26 mouse cellular contexts compared by ENCODE assay signal in the genomic region with DNA sequence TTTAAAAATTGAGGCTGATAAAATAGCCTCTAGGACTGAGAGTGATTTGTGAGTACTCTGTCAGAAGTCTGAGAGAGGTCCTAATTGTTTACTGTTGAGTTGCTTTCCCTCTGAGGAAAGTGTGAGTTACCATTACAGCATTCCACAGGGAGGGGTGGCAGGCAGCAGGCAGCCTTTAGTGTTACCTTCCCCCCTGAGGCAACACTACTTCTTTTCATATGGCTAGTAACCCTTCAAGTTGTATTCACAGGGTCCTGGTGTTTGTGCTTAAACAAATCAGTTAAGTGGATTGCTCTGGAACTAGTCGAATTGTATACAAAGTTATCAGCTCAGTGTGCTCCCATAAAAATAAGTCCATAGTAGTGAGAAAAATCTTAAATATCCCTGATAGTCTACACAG.
A peak's percentile ranks its signal among the peaks of the same experiment; 100 is the strongest.
DNase-seq lines count a peak whose midpoint lies in the region; ATAC-seq lines count a peak whose summit lies in the region.
"Had no signal": no experiment of that assay in that cellular context is flagged by ENCODE, and none has a peak within 500 bp of the region (broad histone marks: within the 10 kb centered on the region; RNA-seq: fewer than 3 reads in every experiment).

No protein-coding gene starts in this region.

- WGBS in limb, embryonic 10.5 days = 2% methylated on average over 1 of the region's 1 CpGs

- H3K27ac ChIP-seq in limb, embryonic 10.5 days = no peak overlapping the region
- H3K27ac ChIP-seq: embryonic facial prominence, embryonic 15.5 days; hindbrain, embryonic 12.5 days; layer of hippocampus, adult 2 months; liver, embryonic 15.5 days; lung, embryonic 15.5 days had no signal

- no peaks in the 10 kb centered on the region for H3K9me3 ChIP-seq in limb, embryonic 10.5 days (replicated peaks)
- H3K9me3 ChIP-seq: embryonic facial prominence, embryonic 15.5 days; hindbrain, embryonic 12.5 days; liver, embryonic 15.5 days; lung, embryonic 15.5 days had no signal

- H3K27me3 ChIP-seq in limb, embryonic 10.5 days (ENCODE audit: low read depth, poor library complexity, severe bottlenecking) = no peaks in the 10 kb centered on the region
- H3K27me3 ChIP-seq: CH12.LX; embryonic facial prominence, embryonic 15.5 days; hindbrain, embryonic 12.5 days; liver, embryonic 15.5 days; lung, embryonic 15.5 days had no signal

- H3K4me3 ChIP-seq in limb, embryonic 10.5 days = no peak overlapping the region
- H3K4me3 ChIP-seq: embryonic facial prominence, embryonic 15.5 days; hindbrain, embryonic 12.5 days; layer of hippocampus, adult 2 months; liver, embryonic 15.5 days; lung, embryonic 15.5 days had no signal

- H3K36me3 ChIP-seq in limb, embryonic 10.5 days = no peaks in the 10 kb centered on the region
- H3K36me3 ChIP-seq: embryonic facial prominence, embryonic 15.5 days; hindbrain, embryonic 12.5 days; liver, embryonic 15.5 days; lung, embryonic 15.5 days had no signal

- DNase-seq in ES-CJ7 (ENCODE audit: low read depth, low spot score) (peak; percentile 68), WW6 (ENCODE audit: low read depth, low spot score) (peak; percentile 26)
- DNase-seq in embryo, embryonic 9.5 days (ENCODE audit: extremely low spot score) = peak; percentile 22
- DNase-seq in limb, embryonic 10.5 days (ENCODE audit: low spot score) = peak; percentile 30
- DNase-seq in adrenal gland, postnatal 10 days = no peak
- DNase-seq in thymus, postnatal 10 days (ENCODE audit: low spot score in 2 of 2) = no peak
- no peak for DNase-seq in heart, adult 11 months
- DNase-seq: adrenal gland, adult 2 months; B cell, adult 2 months; cerebellum, adult 2 months; gastrocnemius, postnatal 14 days; kidney, adult 18-20 months; kidney, postnatal 25 days; liver; lung, postnatal 36 days; thymus, adult 18-20 months had no signal

- no peak for ATAC-seq in granulocyte monocyte progenitor cell, adult 5-6 weeks (replicated peaks; ENCODE audit: poor library complexity, severe bottlenecking)
- ATAC-seq: forebrain, embryonic 14.5 days; inflammation-experienced regulatory T-cells, adult 6 months; midbrain, embryonic 16.5 days had no signal

- H3K4me1 ChIP-seq in limb, embryonic 10.5 days = no peaks in the 10 kb centered on the region
- H3K4me1 ChIP-seq: embryonic facial prominence, embryonic 15.5 days; hindbrain, embryonic 12.5 days; liver, embryonic 15.5 days; lung, embryonic 15.5 days had no signal

Comparison
In these comparisons a context has a peak if more than half of its experiments do, and no peak if none do; other contexts are left out.
1. DNase-seq: peak in ES-CJ7 (single experiment), WW6 (single experiment), embryo, embryonic 9.5 days (single experiment) and limb, embryonic 10.5 days (single experiment); none in adrenal gland, postnatal 10 days (single experiment), thymus, postnatal 10 days (0 of 2) and heart, adult 11 months (single experiment).